Mouse (Mus musculus) bone marrow, adult 2 months (tissue): ENCODE results near the gene Pacrg.

Experiments
- CTCF ChIP-seq: fragments of 200-500 bp; IDR thresholded peaks from 2 replicates; pipeline ENCODE4 v1.5.1; 2011; ENCODE audit warnings: low read length, control low read depth; ENCODE audit not compliant: control insufficient read depth, insufficient read depth
- POLR2A ChIP-seq: fragments of 200-500 bp; IDR thresholded peaks from 2 replicates; pipeline ENCODE4 v1.6.1; 2011; ENCODE audit warnings: low read depth, mild to moderate bottlenecking, control low read depth, low read length, borderline replicate concordance; ENCODE audit not compliant: control insufficient read depth

DNA sequence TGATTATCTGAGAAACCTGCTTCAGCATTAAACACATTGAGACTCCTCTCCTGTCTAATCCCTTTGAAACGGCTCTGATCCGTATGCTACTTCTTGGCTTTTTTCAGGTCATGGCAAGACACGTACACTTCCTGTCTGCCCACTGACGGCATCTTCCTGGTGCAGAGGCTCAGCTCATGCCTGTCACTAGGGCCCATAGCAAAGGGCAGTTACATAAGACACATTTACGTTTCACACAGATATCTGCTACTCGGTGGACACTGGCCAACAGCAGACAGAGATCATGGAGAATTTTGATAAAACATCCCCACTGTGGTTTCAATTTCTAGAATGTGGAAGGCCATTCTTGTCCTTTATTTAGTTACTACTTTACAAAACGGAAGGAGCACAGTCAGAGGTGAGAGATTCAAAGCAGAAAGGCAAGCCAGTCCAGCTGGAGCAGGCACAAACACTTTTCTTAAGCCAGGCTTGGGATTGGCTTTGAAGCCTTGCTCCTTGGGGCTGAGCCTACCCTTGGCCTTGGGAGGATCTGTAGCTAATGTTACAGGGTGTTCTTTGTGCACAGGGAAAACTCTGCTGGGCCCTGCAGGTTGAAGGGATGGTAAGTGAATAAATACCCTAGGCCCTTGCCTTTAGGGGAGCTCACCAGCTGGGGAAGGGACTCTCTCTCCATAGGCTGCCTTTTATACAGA lies 432.9 kb downstream of the Pacrg start:
- TF ChIP-seq CTCF (no peak), POLR2A (no peak)
